Mouse (Mus musculus): ENCODE measurements at regions not wholly inside any gene's neighbourhood (a gene's known extent, or its start where the extent isn't known, plus 50 kb on each side); places are given as distances from the start of the nearest gene placed in this dataset.

- no peak for TF ChIP-seq CTCF (IDR thresholded peaks at IDR 0.05; ENCODE audit: low read depth, low read length)
- no peak for TF ChIP-seq POLR2A (IDR thresholded peaks at IDR 0.05; ENCODE audit: extremely low read depth, insufficient read depth, low read length)
Observed at GRCm38 (mm10) chr8:15311509-15311908, 265.6 kb upstream of the BB014433 start.

Measured in liver, adult 2 months (tissue).